18 mouse cellular contexts compared by ENCODE assay signal in the genomic region with DNA sequence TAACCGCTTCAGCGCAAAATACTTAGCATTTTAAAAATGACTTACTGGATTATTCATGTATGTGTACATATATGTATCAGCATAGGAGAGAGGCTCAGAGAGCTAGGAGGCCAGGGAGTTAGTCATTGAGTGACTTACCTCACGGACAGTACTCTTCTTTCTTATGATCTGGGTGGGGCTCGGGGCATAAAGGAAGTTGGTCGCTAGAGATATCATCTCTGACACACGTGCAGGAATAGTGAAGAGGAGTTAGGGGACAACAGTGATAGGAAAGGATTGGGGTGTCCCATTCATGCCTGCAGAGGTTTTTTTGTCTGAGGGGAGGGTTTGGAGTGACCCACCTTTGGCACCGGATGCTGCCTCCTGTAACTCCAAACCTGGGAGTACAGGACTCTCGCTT. TPM values are rescaled to one million over a fixed set of nuclear protein-coding genes. Genes with fewer than 3 reads are reported as not detected.
"Had no signal": no experiment of that assay in that cellular context is flagged by ENCODE, and none has a peak within 500 bp of the region (broad histone marks: within the 10 kb centered on the region; RNA-seq: fewer than 3 reads in every experiment).

No protein-coding gene starts in this region.

- H3K4me2 ChIP-seq: neural tube, embryonic 13.5 days; neural tube, embryonic 15.5 days; stomach, embryonic 15.5 days had no signal

- H3K4me3 ChIP-seq: neural tube, embryonic 13.5 days; neural tube, embryonic 15.5 days; stomach, embryonic 15.5 days had no signal

- H3K4me1 ChIP-seq: stomach, embryonic 15.5 days had no signal

- H3K9me3 ChIP-seq: neural tube, embryonic 13.5 days; neural tube, embryonic 15.5 days; stomach, embryonic 15.5 days had no signal

- H3K9ac ChIP-seq: neural tube, embryonic 13.5 days; neural tube, embryonic 15.5 days; stomach, embryonic 15.5 days had no signal

- DNase-seq: retina, postnatal 1 day; right cerebral cortex, adult 18-20 months; right cerebral cortex, postnatal 14 days; right cerebral cortex, postnatal 25 days; right cerebral cortex, postnatal 4 days; spleen, adult 18-20 months; thymus, adult 18-20 months; thymus, adult 2 months; thymus, postnatal 14 days; thymus, postnatal 25 days; thymus, postnatal 36 days; thymus, postnatal 4 days had no signal

- H3K27ac ChIP-seq: neural tube, embryonic 13.5 days; neural tube, embryonic 15.5 days; stomach, embryonic 15.5 days; stomach, postnatal 0 days had no signal

- H3K36me3 ChIP-seq: neural tube, embryonic 15.5 days; stomach, embryonic 15.5 days had no signal

- H3K27me3 ChIP-seq: neural tube, embryonic 13.5 days; neural tube, embryonic 15.5 days; stomach, embryonic 15.5 days had no signal

RNA-seq across cellular contexts. Expression of gene Cacng1, which starts 8.3 kb away (rescaled TPM):
- total RNA-seq: neutrophil, adult 5-6 weeks had no signal
- polyA plus RNA-seq: stomach, embryonic 14.5 days had no signal
